Mouse (Mus musculus) layer of hippocampus, postnatal 14 days (tissue): ENCODE results near the gene Fkbp2. TPM values are rescaled to one million over a fixed set of nuclear protein-coding genes. Genes with fewer than 3 reads are reported as not detected.

Source experiments
- DNase-seq, 2 experiments: peaks; one replicate each; pipeline ENCODE4 v3.0.0; 2021 to 2022; ENCODE audit warnings: low spot score in 2 of 2, mixed read lengths in 1 of 2
- total RNA-seq, 2 experiments: library from RNA; stranded (reverse); gene quantifications; 2 replicates each; pipeline ENCODE4 v1.2.3; 2021

Fkbp2 gene
- total RNA-seq, 2 experiments from 2014 or later: 68.8 to 73.3 TPM

DNA sequence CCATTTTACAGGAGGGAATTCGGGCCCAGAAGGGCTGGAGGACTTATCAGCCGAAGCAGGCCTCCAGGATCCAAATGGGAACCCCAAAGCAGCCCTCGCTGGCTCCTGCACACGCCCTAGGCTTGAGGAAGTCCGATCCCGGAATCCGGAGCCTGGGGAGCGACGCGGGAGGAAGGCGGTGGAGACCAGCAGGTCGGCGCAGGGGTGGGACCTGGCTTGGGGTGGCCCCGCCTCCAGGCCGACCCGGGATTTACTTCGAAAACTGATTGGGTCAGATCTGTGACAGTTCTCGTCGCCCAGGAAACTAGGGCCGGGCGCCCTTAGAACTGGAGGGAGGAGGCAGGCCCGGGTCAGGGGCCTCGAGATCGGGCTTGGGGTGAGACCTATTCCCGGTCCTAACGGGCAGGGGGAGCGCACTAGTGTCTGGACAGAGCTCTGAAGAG lies 38.0 kb downstream of the Fkbp2 start, which contains the start of gene Gpr137:
Gene Gpr137 (minus strand): TSS at position 232 of the 443 bp plus-strand sequence.
- DNase-seq: peak; percentile 90 to 94

DNA sequence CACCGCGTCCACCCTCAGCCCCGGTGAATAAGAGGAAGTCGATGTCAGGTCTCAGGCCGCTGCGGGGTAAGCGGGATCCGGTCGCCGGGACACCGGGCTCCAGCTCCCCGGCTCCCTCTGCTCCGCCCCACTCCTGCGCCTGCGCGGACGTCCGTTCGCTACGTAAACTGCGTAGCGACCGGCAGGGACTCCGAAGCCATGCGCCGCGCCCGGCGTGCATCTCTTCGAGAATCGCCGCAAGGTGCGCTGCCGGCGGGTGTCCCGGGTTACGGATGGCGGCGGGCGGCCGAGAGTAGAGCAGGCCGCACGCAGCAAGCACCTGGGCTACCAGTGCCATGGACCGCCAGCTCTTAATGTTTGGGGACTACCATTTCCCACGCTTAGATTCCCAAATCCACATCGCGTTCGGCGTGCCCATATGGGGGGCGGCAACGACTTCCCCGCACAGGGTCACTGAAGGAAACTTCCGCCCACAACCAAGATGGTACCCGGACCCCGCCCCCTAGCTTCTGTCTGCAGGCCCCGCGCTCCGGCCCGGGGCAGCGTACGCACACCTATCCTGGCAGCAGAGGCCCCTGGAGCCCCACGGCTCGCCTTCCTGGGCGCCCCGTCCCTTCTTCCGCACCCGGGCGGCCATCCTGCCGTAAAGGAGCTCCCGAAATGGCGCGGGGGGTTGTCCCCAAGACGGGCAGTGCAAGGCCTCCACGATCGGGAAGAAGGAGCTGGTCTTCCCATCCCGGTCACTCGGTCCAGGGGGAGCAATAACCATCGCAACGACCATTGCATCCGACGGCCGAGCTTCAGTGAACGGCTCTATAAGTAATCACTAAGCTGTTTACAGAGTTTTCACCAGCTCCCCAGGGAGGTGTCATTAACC lies 38.7 kb downstream of the Fkbp2 start, which contains the start of gene Bad:
Gene Bad (plus strand): TSS at position 490 of the 877 bp plus-strand sequence.
- DNase-seq: peak; percentile 95 to 98

DNA sequence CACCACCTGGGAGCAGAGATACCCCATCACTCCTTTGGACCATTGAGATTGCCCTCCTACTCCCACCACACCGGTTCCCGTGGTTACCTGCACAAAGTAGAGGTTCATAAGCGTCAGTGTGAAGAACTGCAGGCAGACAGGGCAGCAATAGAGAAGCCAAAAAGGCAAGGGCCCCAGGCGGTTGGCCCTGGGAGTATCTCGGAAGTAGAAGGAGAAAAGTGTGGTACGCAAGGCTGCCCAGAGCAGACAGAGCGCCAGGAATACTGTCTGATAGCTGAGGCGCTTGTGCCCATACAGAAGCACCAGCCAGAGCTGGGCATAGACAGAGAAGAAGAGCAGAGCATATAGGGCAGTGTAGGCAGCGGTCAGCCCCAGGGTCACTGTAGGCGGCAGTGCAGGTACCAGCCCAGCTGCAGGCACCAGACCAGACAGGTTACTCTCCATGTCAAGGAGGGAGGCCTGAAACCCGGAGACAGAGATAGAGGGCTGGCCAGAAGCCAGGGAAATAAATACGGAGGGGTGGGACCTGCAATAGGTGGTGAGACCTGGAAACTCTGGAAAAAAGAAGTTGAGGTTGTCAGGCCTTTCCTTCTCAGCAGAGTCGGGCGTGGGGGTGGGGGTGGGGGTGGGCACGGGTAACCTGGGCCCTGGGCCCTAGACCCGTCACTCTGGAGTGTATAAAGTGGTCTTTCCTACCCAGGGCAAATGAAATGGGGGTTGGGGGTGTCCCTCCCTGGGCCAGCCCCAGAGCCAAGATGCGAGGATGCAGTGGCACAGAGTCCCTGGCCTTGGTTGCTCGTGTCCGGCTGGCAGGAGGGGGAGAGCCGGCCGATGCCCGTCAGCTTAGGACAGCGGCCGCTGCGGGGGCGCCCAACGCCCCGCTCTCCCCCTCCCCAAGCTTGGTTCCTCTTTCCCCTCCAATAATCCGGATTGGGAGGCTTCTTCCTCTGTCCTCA lies 39.6 kb downstream of the Fkbp2 start:
- no peak for DNase-seq

DNA sequence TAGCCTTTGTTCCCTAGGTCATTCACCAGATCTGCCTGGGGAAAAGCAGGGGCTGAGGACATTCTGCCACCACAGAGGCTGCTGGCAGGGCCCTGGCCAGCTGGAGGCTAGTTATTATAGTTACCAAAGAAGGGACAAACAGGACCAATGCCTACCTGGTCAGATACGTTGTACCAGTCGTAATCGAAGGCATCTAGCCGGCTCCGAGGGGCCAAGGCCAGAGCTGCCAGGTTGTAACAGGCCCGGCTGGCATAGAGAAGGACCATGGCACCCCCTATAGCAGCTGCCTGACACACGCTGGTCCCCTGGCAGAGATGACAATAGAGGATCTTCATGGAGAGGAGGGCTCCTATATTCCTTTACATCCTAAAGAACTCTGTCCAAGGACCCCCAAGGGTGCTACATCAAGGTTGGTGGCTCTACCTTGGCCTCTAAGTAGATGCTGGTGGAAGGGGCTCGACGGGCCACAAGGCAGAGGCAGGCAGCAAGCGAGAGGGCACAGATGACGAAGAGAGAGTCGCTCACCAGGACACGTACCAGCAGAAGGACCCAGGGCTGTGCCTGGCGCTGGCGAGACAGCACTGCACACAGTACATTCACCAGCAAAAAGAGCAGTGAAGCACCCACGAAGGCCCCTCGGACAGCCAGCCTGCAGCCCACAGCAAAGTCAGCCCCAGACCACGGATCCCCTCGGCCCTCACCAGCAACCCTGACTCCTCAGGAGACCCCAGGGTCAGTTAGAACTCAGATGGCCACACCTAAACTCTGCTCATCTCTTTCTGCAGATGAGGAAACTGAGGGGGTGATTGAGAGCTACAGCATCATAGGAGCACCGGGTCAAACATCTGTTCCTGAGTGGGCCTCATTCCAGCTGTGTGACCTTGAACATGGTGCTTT lies 40.9 kb downstream of the Fkbp2 start:
- no peak for DNase-seq

DNA sequence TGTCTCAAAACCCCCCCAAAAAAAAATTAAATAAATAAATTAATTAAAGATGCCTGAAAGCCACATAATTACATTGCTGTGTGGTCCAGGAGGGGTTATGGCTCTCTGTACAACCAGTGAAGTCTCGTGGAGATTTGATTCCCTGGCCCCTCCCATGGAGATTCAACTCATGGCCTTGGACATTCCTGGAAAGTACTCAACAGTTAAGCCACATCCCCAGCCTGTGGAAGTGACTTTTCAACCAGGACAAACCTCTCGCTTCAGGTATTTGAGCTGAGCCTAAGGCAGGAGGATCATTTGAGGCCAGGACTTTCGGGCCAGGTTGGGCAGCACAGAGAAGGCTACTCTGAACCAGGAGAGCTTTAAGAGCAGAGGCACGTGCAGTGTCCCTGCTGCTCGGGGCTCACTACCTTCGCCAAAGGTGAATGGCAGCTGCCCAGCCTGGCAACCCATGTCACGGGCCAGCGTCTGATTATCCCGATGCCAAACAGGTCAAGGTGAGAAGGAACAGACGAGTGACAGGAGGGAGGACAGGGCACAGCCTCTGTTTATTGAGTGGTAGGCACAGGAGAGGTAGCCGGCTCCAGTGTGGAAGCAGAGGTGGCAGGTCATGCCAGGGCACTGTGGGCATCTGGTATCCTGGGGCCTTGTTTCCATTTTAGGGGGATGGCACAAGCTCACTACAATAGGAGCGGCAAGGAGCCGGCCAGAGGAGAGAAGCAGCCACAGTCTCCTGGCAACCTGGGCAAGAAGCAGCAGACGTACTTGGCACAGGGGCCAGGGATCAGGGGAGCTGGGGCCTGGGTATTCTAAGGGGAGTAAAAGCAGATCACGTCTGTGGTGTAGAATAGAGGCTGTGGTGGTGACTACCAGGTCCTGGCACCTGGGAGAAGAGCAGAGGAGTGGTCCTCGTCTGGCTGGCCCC lies 42.5 kb downstream of the Fkbp2 start:
- no peak for DNase-seq

DNA sequence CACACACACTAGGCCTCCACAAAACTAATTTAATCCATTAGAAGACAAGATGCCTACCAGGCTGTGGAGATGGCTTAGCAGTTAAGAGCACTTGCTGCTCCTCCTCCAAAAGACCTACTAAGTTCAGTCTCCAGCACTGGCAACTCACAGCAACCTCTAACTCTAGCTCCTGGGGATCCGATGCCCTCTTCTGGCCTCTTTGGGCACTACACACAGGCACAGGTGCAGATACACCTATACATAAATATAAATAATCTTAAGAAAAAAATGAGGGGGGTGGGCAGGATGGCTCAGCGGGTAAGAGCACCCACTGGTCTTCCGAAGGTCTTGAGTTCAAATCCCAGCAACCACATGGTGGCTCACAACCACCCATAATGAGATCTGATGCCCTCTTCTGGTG lies 44.0 kb downstream of the Fkbp2 start:
- no peak for DNase-seq

DNA sequence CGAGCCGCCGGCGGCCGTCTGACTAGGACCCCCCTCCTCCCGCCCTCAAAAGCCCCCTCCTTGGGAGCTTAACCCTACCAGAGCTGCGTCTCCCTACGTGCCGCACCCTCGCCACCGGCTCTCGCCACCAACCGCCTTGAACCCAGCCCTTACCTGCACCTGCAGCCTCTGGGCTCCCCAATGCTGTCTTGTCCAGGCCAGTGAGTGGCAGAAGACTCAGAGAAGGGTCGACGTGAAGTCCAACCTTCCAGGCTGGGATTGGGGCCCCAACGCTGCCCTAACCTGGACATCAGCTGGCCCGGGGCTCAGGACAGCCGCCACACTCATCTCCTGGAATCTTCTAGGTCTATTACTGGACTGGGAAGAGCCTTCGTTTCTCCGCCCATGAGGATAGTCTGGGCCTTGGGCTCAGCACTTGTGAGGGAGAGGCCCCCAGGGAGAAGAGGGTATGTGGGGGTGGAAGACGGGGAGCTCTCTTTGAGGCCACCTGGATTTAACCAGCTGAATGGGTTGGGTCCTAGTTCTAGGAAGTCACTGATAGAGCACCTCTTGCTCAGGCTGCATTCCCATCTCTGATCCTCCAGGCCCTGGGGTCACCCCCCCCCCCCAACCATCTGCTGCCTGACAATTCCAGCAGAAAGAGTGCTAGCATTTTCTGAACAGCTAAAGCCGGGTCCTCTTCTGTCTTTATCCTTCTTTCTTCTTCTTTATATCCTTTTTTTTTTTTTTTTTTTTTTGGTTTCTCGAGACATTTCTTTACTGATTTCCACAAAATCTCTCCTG lies 45.9 kb downstream of the Fkbp2 start, which contains the start of gene Kcnk4:
Gene Kcnk4 (minus strand): TSS at position 321 of the 783 bp plus-strand sequence.
- DNase-seq: no peak

DNA sequence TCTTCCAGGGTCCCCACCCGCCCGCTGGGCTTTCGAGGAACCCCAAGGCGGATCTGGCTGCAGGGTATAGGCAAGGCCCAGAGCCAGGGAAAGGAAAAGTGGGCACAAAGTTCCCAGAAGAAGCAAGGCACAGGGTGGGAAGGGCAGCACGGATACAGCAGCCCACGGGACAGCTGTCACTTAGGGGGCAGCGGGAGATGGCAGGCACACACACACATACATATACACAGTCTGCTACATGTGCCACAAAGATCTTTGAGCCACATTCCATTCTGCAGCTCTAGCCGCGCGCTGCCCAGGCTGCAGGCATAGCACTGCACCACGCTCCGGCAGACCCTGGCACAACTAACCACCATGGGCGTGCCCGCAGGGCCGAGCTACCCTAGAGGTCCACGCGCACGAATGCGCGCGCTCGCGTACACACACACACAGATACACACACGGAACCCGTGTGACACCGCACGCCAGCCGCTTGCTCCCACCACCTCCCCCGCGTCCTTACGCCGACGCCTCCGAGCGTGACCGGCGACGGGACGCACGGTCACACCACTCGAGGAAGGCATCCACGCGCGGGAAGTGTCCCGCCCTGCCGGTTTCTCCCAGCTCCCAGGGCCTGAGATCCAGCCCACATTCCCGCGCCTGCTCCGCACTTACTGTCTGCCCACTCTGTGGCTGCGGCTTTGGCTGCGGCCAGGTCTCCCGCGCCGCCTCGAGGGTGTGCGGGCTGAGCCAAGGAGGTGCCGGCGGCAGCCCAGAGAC lies 46.7 kb downstream of the Fkbp2 start:
- DNase-seq: peak in 1 of 2 experiments; percentile 47

DNA sequence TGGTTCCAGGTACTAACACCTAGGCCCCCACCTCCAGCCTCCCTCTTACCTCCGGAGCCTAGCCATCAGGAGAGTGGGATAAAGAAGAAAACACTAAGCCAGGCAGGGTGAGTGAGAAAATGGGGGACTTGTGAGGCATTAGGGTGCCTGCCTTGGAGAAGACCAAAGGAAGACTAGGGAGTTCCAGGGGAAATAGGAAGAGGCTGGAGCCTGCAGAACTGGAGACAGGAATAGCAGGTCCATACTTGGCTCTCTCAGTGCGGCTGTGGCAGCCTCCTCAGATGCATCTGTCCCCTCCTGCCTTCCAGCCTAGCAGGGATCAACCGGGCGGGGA lies 47.2 kb downstream of the Fkbp2 start:
- DNase-seq: no peak

DNA sequence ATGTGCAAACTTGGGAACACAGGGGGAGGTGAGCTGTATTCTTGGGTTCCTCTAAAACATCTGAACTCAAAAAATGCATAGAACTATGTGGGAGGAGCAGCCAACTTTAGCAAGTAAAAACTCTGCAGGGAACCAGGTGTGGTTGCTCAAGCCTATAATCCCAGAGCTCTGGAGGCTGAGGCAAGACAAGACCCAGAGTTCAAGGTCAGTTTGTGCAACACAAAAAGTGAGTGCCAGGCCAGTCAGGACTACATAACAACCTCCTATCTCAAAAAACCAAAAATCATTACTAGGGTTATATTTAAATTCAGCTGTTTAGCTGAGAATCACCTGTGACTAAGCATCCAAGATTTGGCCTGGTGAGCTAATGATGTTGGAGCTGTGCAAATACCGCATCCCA lies 48.3 kb downstream of the Fkbp2 start:
- no peak for DNase-seq

DNA sequence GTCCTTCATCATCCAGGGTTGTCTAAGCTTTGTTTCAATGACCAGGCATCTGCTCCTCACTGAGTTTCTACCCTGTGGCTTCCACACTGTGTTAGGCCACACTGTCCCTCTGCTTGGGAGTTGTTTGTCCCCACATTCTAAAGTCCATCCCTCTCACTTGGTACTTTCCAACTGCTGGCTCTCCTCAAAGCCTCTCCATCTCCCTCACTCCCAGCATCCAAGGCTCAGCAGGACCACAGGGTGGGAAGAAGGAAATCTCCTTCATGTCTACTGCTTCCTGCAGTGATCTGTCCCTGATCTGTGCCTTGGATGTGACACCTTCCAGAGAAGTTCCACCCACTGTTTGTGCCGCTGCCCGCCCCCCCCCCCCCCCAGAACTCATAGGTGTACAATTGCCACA lies 49.3 kb downstream of the Fkbp2 start:
- DNase-seq: no peak

DNA sequence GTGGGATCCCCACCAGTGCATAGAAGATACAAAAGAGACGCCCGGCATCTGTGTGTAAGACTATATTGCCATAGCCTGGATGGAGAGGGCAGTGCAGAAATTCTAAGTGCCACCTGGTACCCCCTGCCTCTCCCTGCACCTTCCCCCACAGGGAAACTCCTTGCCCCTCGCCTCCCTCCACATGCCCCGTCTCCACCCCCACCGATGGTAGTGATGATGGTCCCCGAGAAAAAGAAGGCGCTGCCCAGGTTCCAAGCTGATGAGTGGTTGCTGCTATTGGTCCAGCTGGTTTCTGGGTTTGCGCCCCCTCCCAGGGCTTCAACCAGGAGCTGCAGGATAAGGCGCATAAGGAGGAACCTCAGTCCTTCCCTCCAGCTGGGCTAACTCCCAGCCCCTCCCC lies 52.2 kb downstream of the Fkbp2 start:
- DNase-seq: no peak

Other genes with a start within 250 kb of the Fkbp2 start
- gene Rps6ka4, start 139.9 kb downstream of the Fkbp2 start, total RNA-seq: 10 to 100 TPM; 27.9 to 30.6 TPM
- 1 to 10 TPM; 4.1 to 5.8 TPM for gene Ccdc88b, start 122.3 kb downstream of the Fkbp2 start, total RNA-seq
- gene Trmt112, start 70.8 kb downstream of the Fkbp2 start, total RNA-seq: 10 to 100 TPM; 39.7 to 42.4 TPM
- gene Prdx5, start 70.4 kb downstream of the Fkbp2 start, total RNA-seq: 100 to 1,000 TPM; 377 to 396 TPM
- 10 to 100 TPM; 52.6 to 59.2 TPM for gene Esrra, start 58.7 kb downstream of the Fkbp2 start, total RNA-seq
- 10 to 100 TPM; 13.3 to 14.4 TPM for gene Catsperz, start 55.1 kb downstream of the Fkbp2 start, total RNA-seq
- 10 to 100 TPM; 26.2 to 26.9 TPM for gene Kcnk4, start 46.0 kb downstream of the Fkbp2 start, total RNA-seq
- 10 to 100 TPM; 37.4 to 39.2 TPM for gene Bad, start 38.6 kb downstream of the Fkbp2 start, total RNA-seq
- gene Gpr137, start 38.0 kb downstream of the Fkbp2 start, total RNA-seq: 10 to 100 TPM; 88.1 to 94.9 TPM
- gene Ppp1r14b, start 5.5 kb downstream of the Fkbp2 start, total RNA-seq: 100 to 1,000 TPM in 1 of 2 experiments, 10 to 100 TPM in 1; 96.6 to 107 TPM
- 10 to 100 TPM; 14.7 to 15.9 TPM for gene Plcb3, start 4.0 kb downstream of the Fkbp2 start, total RNA-seq
- gene Vegfb, start 7.2 kb upstream of the Fkbp2 start, total RNA-seq: 10 to 100 TPM; 67.4 to 70.3 TPM
- 10 to 100 TPM; 18.7 to 24.2 TPM for gene Dnajc4, start 12.1 kb upstream of the Fkbp2 start, total RNA-seq
- gene Nudt22, start 15.6 kb upstream of the Fkbp2 start, total RNA-seq: 10 to 100 TPM; 10.9 to 11.9 TPM
- 10 to 100 TPM; 16.4 to 20.4 TPM for gene Trpt1, start 15.6 kb upstream of the Fkbp2 start, total RNA-seq
- 1 to 10 TPM; 3.6 to 5.4 TPM for gene Fermt3, start 39.0 kb upstream of the Fkbp2 start, total RNA-seq
- 100 to 1,000 TPM; 136 to 159 TPM for gene Stip1, start 59.5 kb upstream of the Fkbp2 start, total RNA-seq
- 10 to 100 TPM; 10.3 to 11.6 TPM for gene Macrod1, start 76.3 kb upstream of the Fkbp2 start, total RNA-seq
- 10 to 100 TPM; 21.8 to 22.6 TPM for gene Flrt1, start 125.2 kb upstream of the Fkbp2 start, total RNA-seq
- 100 to 1,000 TPM; 278 to 289 TPM for gene Otub1, start 225.8 kb upstream of the Fkbp2 start, total RNA-seq
- gene Cox8a, start 237.1 kb upstream of the Fkbp2 start, total RNA-seq: 100 to 1,000 TPM; 973 to 982 TPM